Mouse (Mus musculus) lung, postnatal 0 days (tissue): Measurements from ENCODE around the gene Asphd1.

ENCODE experiments used
- CTCF ChIP-seq: IDR thresholded peaks from 2 replicates; pipeline ENCODE4 v1.5.1; 2016; ENCODE audit warnings: antibody characterized with exemption, mild to moderate bottlenecking
- EP300 ChIP-seq: IDR thresholded peaks from 2 replicates; pipeline ENCODE4 v1.6.1; 2016; ENCODE audit warnings: antibody characterized with exemption, mild to moderate bottlenecking, control low read depth

GRCm38 (mm10) chr7:126981601-126982000, 32.2 kb upstream of the Asphd1 start:
- TF ChIP-seq CTCF = no peak
- no peak for TF ChIP-seq EP300
